Mouse (Mus musculus): ENCODE measurements around the gene Olfr744.

GRCm38 (mm10) chr14:50646783-50647182, 32.1 kb downstream of the Olfr744 start, which contains the start of gene Olfr746:
- TF ChIP-seq CTCF (conservative IDR thresholded peaks at IDR 0.05 in 1 of 2, IDR thresholded peaks at IDR 0.05 in 1 of 2; ENCODE audit: low read depth in 2 of 2, low read length in 2 of 2): no peak
- no peak for TF ChIP-seq POLR2A (IDR thresholded peaks at IDR 0.05; ENCODE audit: low read depth, low read length)
- no peak for TF ChIP-seq USF2 (conservative IDR thresholded peaks at IDR 0.05; ENCODE audit: low read depth, low read length)
- no peak for TF ChIP-seq SIN3A (IDR thresholded peaks at IDR 0.05; ENCODE audit: low read length)
- no peak for TF ChIP-seq MEF2A (IDR thresholded peaks at IDR 0.05; ENCODE audit: borderline replicate concordance, low read depth, low read length)
- no peak for TF ChIP-seq MXI1 (IDR thresholded peaks at IDR 0.05; ENCODE audit: low read depth, low read length)
- no peak for TF ChIP-seq EP300 (IDR thresholded peaks at IDR 0.05; ENCODE audit: low read length)
